Mouse (Mus musculus): ENCODE measurements around the gene Slc16a13. TPM values are rescaled to one million over a fixed set of nuclear protein-coding genes. Genes with fewer than 3 reads are reported as not detected.

Gene Slc16a13
- polyA plus RNA-seq, 1 experiment from 2014 or later = 4.8 TPM

GRCm38 (mm10) chr11:70218741-70219470, 2.0 kb downstream of the Slc16a13 start:
- peak overlapping the region; percentile 97 for H3K4me2 ChIP-seq
- 80% methylated on average over 15 of the region's 15 CpGs for WGBS (ENCODE audit: insufficient replicate concordance)
- ATAC-seq (ENCODE audit: low read depth) (no peak), DNase-seq (no peak)
- peak overlapping the region; percentile 90 for H3K9ac ChIP-seq
- H3K4me3 ChIP-seq (replicated peaks) = peak overlapping the region; percentile 77
- peak overlapping the region; percentile 9; the same call in 1 of the 2 replicates for H3K27ac ChIP-seq
- no peaks in the 10 kb centered on the region for H3K9me3 ChIP-seq (replicated peaks)
- peaks cover 71% of the 10 kb centered on the region for H3K4me1 ChIP-seq (replicated peaks)
- H3K27me3 ChIP-seq = peaks cover 36% of the 10 kb centered on the region
- H3K36me3 ChIP-seq = peaks cover 14% of the 10 kb centered on the region; the same call in 1 of the 2 replicates

GRCm38 (mm10) chr11:70218039-70218438, 2.8 kb downstream of the Slc16a13 start:
- Histone ChIP-seq H3K4me2 (peak overlapping the region; percentile 97; the same call in 1 of the 2 replicates), H3K9me3 (replicated peaks) (no peaks in the 10 kb centered on the region), H3K27me3 (peaks cover 44% of the 10 kb centered on the region), H3K36me3 (peaks cover 14% of the 10 kb centered on the region; the same call in 1 of the 2 replicates), H3K4me3 (replicated peaks) (no peak overlapping the region), H3K9ac (no peak overlapping the region), H3K4me1 (replicated peaks) (peaks cover 67% of the 10 kb centered on the region), H3K27ac (no peak overlapping the region)
- no peak for ATAC-seq (ENCODE audit: low read depth)
- 68% methylated on average over 4 of the region's 4 CpGs for WGBS (ENCODE audit: insufficient replicate concordance)
- DNase-seq = no peak

GRCm38 (mm10) chr11:70216103-70216502, 4.8 kb downstream of the Slc16a13 start:
- Histone ChIP-seq H3K4me3 (replicated peaks) (no peak overlapping the region), H3K4me1 (replicated peaks) (peaks cover 48% of the 10 kb centered on the region), H3K9ac (no peak overlapping the region), H3K36me3 (peaks cover 14% of the 10 kb centered on the region; the same call in 1 of the 2 replicates), H3K9me3 (replicated peaks) (no peaks in the 10 kb centered on the region), H3K27ac (no peak overlapping the region), H3K27me3 (peaks cover 61% of the 10 kb centered on the region), H3K4me2 (no peak overlapping the region)
- 71% methylated on average over 3 of the region's 3 CpGs for whole genome bisulfite sequencing (ENCODE audit: insufficient replicate concordance)
- DNase-seq = no peak
- ATAC-seq (ENCODE audit: low read depth) = no peak

- Histone ChIP-seq H3K9me3 (replicated peaks) (no peaks in the 10 kb centered on the region), H3K4me2 (no peak overlapping the region), H3K36me3 (peaks cover 14% of the 10 kb centered on the region; the same call in 1 of the 2 replicates), H3K9ac (no peak overlapping the region), H3K4me1 (replicated peaks) (peaks cover 42% of the 10 kb centered on the region), H3K27me3 (peaks cover 68% of the 10 kb centered on the region), H3K27ac (no peak overlapping the region), H3K4me3 (replicated peaks) (peak overlapping the region; percentile 39)
- DNase-seq (no peak), ATAC-seq (ENCODE audit: low read depth) (no peak)
- WGBS (ENCODE audit: insufficient replicate concordance) = 23% methylated on average over 22 of the region's 22 CpGs
Measured at GRCm38 (mm10) chr11:70215301-70215700, 5.6 kb downstream of the Slc16a13 start.

- Histone ChIP-seq H3K27me3 (peaks cover 68% of the 10 kb centered on the region), H3K4me3 (replicated peaks) (peak overlapping the region; percentile 39), H3K9ac (no peak overlapping the region), H3K9me3 (replicated peaks) (no peaks in the 10 kb centered on the region), H3K4me2 (peak overlapping the region; percentile 56), H3K27ac (no peak overlapping the region), H3K36me3 (peaks cover 14% of the 10 kb centered on the region; the same call in 1 of the 2 replicates), H3K4me1 (replicated peaks) (peaks cover 37% of the 10 kb centered on the region)
- ATAC-seq (ENCODE audit: low read depth) = no peak
- WGBS (ENCODE audit: insufficient replicate concordance) = 13% methylated on average over 18 of the region's 18 CpGs
- DNase-seq = no peak
Measured at GRCm38 (mm10) chr11:70214856-70215209, 6.0 kb downstream of the Slc16a13 start.

GRCm38 (mm10) chr11:70214191-70214855, 6.5 kb downstream of the Slc16a13 start:
- H3K4me3 ChIP-seq (replicated peaks) = peak overlapping the region; percentile 39
- peaks cover 68% of the 10 kb centered on the region for H3K27me3 ChIP-seq
- 4% methylated on average over 46 of the region's 46 CpGs for WGBS (ENCODE audit: insufficient replicate concordance)
- no peak overlapping the region for H3K27ac ChIP-seq
- DNase-seq (no peak), ATAC-seq (ENCODE audit: low read depth) (peak; percentile 27; the same call in 1 of the 2 replicates)
- H3K4me1 ChIP-seq (replicated peaks) = peaks cover 32% of the 10 kb centered on the region
- H3K36me3 ChIP-seq = peaks cover 14% of the 10 kb centered on the region; the same call in 1 of the 2 replicates
- H3K9ac ChIP-seq = peak overlapping the region; percentile 1; the same call in 1 of the 2 replicates
- H3K4me2 ChIP-seq = peak overlapping the region; percentile 56
- H3K9me3 ChIP-seq (replicated peaks) = no peaks in the 10 kb centered on the region

- no peak for ATAC-seq (ENCODE audit: low read depth)
- no peaks in the 10 kb centered on the region for H3K9me3 ChIP-seq (replicated peaks)
- DNase-seq = no peak
- H3K27ac ChIP-seq = no peak overlapping the region
- H3K4me3 ChIP-seq (replicated peaks) = peak overlapping the region; percentile 39
- peak overlapping the region; percentile 56 for H3K4me2 ChIP-seq
- WGBS (ENCODE audit: insufficient replicate concordance) = 9% methylated on average over 26 of the region's 26 CpGs
- peaks cover 14% of the 10 kb centered on the region; the same call in 1 of the 2 replicates for H3K36me3 ChIP-seq
- peaks cover 68% of the 10 kb centered on the region for H3K27me3 ChIP-seq
- peaks cover 26% of the 10 kb centered on the region for H3K4me1 ChIP-seq (replicated peaks)
- H3K9ac ChIP-seq = 0 out of 2 replicates have a peak overlapping the region, but pooled peaks have one; percentile 1
Measured at GRCm38 (mm10) chr11:70213736-70214135, 7.1 kb downstream of the Slc16a13 start.

GRCm38 (mm10) chr11:70212896-70213295, 8.0 kb downstream of the Slc16a13 start:
- H3K27ac ChIP-seq = no peak overlapping the region
- H3K36me3 ChIP-seq = peaks cover 13% of the 10 kb centered on the region; the same call in 1 of the 2 replicates
- H3K27me3 ChIP-seq = peaks cover 68% of the 10 kb centered on the region
- H3K4me1 ChIP-seq (replicated peaks) = peaks cover 19% of the 10 kb centered on the region
- WGBS (ENCODE audit: insufficient replicate concordance) = 12% methylated on average over 9 of the region's 9 CpGs
- ATAC-seq (ENCODE audit: low read depth) (no peak), DNase-seq (no peak)
- H3K4me2 ChIP-seq = no peak overlapping the region
- H3K9me3 ChIP-seq (replicated peaks) = no peaks in the 10 kb centered on the region
- H3K4me3 ChIP-seq (replicated peaks) = no peak overlapping the region
- no peak overlapping the region for H3K9ac ChIP-seq

GRCm38 (mm10) chr11:70212423-70212822, 8.4 kb downstream of the Slc16a13 start, which contains the start of gene Slc16a11:
Slc16a11 (plus strand) TSS chr11:70212752.
- no peak for DNase-seq

GRCm38 (mm10) chr11:70211972-70212371, 8.9 kb downstream of the Slc16a13 start:
- H3K36me3 ChIP-seq = peaks cover 4% of the 10 kb centered on the region; the same call in 1 of the 2 replicates
- no peak overlapping the region for H3K4me3 ChIP-seq (replicated peaks)
- no peak overlapping the region for H3K27ac ChIP-seq
- ATAC-seq (ENCODE audit: low read depth) (no peak), DNase-seq (no peak)
- H3K9ac ChIP-seq = no peak overlapping the region
- H3K4me1 ChIP-seq (replicated peaks) = peaks cover 19% of the 10 kb centered on the region
- WGBS (ENCODE audit: insufficient replicate concordance) = 79% methylated on average over 6 of the region's 6 CpGs
- H3K4me2 ChIP-seq = no peak overlapping the region
- peaks cover 63% of the 10 kb centered on the region for H3K27me3 ChIP-seq
- H3K9me3 ChIP-seq (replicated peaks) = no peaks in the 10 kb centered on the region

More at GRCm38 (mm10) chr11:70212423-70212822, 8.4 kb downstream of the Slc16a13 start, which contains the start of gene Slc16a11:
- H3K4me2 ChIP-seq = peak within 1 kb of the TSS; percentile 56
- H3K4me1 ChIP-seq (replicated peaks) = peaks cover 19% of the 10 kb centered on the region
- ATAC-seq (ENCODE audit: low read depth) = no peak
- H3K9me3 ChIP-seq (replicated peaks) = no peaks in the 10 kb centered on the region
- no peak within 1 kb of the TSS for H3K9ac ChIP-seq
- WGBS (ENCODE audit: insufficient replicate concordance) = 57% methylated on average over 6 of the region's 6 CpGs
- H3K4me3 ChIP-seq (replicated peaks) = peak within 1 kb of the TSS; percentile 39; the same call in 1 of the 2 replicates
- H3K36me3 ChIP-seq = peaks cover 9% of the 10 kb centered on the region; the same call in 1 of the 2 replicates
- peaks cover 68% of the 10 kb centered on the region for H3K27me3 ChIP-seq
- H3K27ac ChIP-seq = no peak within 1 kb of the TSS

- Histone ChIP-seq H3K27me3 (peaks cover 50% of the 10 kb centered on the region), H3K4me3 (replicated peaks) (no peak overlapping the region), H3K9ac (no peak overlapping the region), H3K4me1 (replicated peaks) (peaks cover 19% of the 10 kb centered on the region), H3K27ac (no peak overlapping the region), H3K9me3 (replicated peaks) (no peaks in the 10 kb centered on the region), H3K4me2 (no peak overlapping the region), H3K36me3 (no peaks in the 10 kb centered on the region)
- DNase-seq (no peak), ATAC-seq (ENCODE audit: low read depth) (no peak)
- 78% methylated on average over 2 of the region's 2 CpGs for WGBS (ENCODE audit: insufficient replicate concordance)
Measured at GRCm38 (mm10) chr11:70210681-70211080, 10.2 kb downstream of the Slc16a13 start.
